Mouse (Mus musculus) MN1 (cell line): ENCODE results near the gene 4930522H14Rik.

Experiments
- DNase-seq: peaks from one replicate; pipeline ENCODE4 v3.0.0-alpha.2; 2016; ENCODE audit warnings: low spot score

Gene 4930522H14Rik

DNA sequence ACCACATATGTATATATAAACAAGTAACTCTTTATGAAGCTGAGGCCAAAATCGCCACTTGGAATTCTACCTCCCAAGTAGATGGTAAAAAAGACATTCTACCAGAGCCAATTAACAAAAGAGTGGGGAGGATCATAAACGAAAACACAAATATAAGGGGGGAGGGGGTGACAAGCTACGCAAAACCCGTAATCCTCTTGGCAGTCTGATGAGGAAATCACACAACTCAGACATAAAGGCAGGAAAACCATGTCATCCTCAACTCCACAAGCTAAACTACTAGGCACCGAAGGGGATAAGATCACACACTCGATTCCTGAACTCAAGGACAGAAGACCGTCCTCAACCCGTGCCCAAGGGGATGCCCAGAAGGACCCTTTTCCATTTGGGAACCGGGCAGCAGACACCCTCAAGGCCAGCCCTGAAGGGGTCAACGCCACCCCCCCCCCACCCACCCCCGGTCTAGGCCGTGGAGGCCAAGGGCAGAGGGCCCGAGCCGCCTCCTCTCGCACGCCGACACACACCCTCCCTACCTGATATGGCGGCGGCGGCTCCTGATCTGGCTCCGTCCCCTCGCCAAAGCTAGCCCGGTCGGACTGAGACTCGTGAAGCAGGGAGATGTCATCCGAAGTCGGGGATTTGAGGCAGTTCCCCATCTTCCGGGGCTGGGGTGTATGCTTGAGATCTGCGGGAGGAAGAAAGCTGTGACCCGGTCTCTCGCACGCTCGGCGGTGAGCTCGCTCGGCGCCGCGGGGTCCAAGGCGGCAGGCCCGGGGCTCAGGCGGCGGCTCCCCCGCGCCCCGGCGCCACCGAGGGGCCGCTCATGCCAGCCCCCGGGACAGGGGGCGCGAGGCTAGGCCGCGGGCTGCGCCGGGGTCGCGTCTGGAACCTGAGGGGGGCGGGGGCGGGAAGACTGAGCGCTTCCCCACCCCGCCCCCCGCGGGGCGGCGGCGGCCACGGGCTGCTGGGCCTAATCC, 55.2 kb downstream of the 4930522H14Rik start:
- peak; percentile 22 for DNase-seq

DNA sequence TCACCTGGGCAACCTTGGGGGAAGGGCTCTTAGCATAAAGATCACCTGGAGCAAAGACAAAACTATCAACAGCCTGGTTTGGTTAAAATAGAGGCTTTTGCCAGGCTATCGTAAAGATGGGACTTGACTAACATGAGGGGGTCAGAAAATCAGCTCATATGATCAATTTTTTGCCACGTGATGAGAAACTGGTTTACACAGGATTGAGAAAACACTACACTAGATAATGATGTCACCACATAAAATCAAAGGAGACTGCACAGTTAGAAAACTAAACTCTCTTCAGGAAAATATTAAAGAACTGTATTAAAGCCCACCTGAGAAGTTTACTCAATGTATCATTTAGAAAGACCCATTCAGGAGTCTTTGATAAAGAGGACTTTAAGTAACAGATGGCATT, 56.0 kb downstream of the 4930522H14Rik start:
- DNase-seq, result no peak

DNA sequence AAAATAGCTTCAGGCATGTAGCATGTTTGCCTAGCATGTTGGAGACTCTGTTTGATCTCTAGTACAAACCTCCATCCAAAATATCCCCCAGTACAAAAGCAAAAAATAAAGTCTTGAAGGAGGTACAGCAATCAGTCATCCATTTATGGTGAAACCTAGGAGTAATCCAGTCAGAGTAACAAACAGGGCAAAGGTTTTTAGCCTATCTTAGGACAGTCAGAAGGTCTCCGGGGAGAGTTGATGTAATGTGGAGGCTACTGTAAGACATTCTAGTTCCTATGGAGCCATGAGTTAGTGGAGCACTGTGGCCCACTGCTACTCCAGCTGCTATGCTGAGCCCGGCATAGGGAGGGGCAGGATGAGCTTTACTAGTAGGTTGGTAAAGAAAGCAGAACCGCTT, 58.5 kb downstream of the 4930522H14Rik start:
- DNase-seq, result peak; percentile 14

DNA sequence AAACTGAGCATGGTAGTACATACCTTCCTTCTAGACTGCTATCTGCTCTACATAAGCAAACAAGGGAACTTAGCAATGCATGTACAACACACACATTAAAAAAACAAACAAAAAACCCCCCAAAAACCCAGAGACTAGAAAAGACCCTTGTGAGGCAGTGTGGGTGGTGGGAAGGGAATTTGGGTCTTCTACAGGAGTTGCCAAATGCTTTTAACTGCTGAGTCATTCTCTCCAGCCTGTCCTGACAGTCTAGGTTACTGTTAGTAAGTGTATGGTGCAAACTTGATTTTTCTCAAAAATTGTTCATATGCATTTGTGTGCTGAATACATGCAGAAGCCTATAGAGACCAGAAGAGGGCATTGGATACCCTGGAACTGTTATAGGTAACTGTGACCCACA, 59.5 kb downstream of the 4930522H14Rik start:
- no peak for DNase-seq

DNA sequence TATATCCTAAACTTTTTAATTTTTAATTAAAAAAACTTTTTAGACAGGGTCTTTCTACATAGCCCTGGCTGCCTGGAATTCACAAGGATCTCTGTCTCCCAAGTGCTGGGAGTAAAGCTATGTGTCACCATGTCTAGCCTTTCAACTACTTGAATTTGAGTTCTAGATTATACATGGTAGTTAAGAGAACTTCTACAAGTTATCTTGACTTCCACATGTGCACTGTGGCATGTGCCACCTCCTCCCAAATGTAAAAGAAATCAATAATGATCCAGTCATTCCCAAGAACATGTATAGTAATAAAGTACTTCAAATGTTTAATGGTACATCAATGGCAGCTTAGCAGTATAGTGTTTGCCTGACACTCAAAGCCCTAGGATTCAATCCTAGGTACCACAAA, 63.4 kb downstream of the 4930522H14Rik start:
- DNase-seq, result no peak

DNA sequence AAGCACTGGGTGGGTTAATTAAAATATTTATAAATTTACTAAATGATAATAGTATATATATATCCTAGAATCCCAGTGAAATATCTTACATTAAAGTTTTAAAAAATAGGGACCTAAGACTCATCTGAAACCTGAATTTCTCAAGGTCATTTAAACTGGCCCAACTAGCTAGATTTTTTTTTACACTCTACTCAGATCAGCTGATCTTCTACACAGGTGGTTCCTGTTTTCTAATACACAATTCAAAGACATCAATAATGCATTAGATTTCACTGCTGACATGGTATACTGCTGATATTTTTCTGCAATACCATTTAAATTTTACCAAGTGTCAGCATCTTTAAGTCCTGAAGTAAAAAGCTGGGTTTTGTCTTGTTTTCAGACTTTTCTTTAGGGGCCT, 67.2 kb downstream of the 4930522H14Rik start:
- DNase-seq, result no peak

DNA sequence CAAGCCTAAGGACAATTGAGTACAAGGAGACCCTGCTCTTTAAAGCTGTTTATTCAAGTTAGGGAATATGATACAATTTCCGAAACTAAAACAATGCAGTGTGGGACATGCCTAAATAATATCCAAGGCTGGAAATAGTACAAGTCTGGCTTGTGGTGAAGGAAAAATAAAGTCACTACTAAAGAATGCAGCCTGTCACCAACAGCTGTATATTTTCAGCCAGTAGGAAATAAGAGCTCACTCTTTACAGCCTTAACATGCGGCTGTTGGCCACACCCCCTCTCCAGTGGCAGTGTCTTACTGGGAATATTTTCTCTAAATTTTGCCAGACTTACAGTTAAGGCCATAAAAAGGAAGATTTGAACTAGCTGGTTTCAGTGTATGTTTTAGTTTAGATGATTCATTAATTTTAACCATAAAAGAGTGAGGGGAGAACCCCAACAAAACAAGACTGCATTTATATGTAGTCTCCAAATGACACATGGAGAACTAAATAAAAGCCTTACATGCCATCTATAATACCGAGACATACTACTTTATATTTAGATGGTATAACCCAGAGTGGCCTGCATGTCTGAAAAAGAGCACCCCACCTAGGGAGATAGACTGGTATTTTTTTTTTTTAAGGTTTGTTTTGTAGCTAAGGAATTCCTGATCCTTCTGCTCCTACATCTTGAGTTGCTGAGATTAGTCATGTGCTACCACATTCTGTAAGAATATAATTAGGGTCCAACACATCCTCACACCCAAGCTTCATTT, 70.5 kb downstream of the 4930522H14Rik start:
- no peak for DNase-seq

DNA sequence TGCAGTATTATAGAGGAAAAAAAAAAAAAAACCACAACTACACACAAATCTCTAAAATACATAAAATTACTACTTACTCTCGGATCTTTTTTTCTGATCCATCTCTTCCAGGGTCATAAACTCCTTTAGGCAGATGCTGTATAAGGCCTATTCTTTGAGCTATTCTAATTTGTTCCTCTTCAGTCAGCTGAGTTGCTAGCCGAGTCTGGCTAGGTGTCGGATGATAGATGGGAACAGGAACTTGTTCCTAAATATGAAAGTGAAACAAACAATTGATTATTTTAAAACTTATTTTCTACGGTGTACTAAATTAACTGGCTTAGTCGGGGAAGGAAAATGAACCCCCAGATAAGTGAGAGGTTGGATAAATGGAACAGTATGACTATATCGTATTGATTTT, 74.3 kb downstream of the 4930522H14Rik start:
- no peak for DNase-seq
